Mouse (Mus musculus): Measurements from ENCODE around the gene Zfp36l2. TPM values are rescaled to one million over a fixed set of nuclear protein-coding genes. Genes with fewer than 3 reads are reported as not detected.
A peak's percentile ranks its signal among the peaks of the same experiment; 100 is the strongest.
"Not testable (repeated sequence)": the region's sequence is repeated elsewhere in the genome, so short reads cannot be mapped to it uniquely, and the experiment has no call there.

Gene Zfp36l2
- polyA plus RNA-seq, 2 experiments: 30.9 to 80.1 TPM

GRCm38 (mm10) chr17:84231361-84231760 lies 43.6 kb upstream of the Zfp36l2 start:
- Histone ChIP-seq H3K4me1 (ENCODE audit: control insufficient read depth, insufficient read depth, low read length) (peaks cover 3% of the 10 kb centered on the region; the same call in 1 of the 2 replicates), H3K36me3 (ENCODE audit: control insufficient read depth, insufficient read depth, low read length) (peaks cover 35% of the 10 kb centered on the region), H3K4me3 (replicated peaks; ENCODE audit: low read length) (no peak overlapping the region), H3K9ac (ENCODE audit: low read depth, low read length, severe bottlenecking) (no peak overlapping the region), H3K27ac (replicated peaks; ENCODE audit: low read depth, low read length) (no peak overlapping the region), H3K9me3 (ENCODE audit: control insufficient read depth, low read length) (no peaks in the 10 kb centered on the region), H3K27me3 (ENCODE audit: control insufficient read depth, insufficient read depth, low read length) (no peaks in the 10 kb centered on the region), H3K4me2 (replicated peaks; ENCODE audit: low read depth, low read length, severe bottlenecking) (no peak overlapping the region)
- no peak for DNase-seq (ENCODE audit: low spot score)
- 90% methylated on average over 2 of the region's 2 CpGs for WGBS
- no peak for ATAC-seq (ENCODE audit: low FRiP score, low read depth)
- no peak for TF ChIP-seq POLR2A (IDR thresholded peaks at IDR 0.05; ENCODE audit: borderline replicate concordance, extremely low read depth, insufficient read depth, insufficient read length)

DNA sequence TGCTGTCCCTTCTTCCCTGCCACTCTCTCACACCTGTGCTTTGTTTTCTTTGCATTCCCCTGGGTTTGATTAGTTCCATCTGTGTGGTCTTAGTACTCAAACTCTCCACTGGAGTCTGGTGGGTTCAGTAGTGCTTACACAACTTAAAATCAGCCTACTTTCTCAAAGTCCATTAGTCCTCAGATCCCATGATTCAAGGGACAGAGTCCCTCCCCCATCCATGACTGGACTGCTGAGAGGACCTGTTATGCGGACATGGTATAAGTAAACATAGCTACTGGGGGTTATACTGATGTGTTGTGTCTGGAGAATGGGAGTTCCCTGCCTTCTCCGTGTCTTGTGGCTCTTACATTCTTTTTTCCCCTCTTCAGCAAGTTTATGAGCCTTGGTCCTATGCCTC lies 40.5 kb upstream of the Zfp36l2 start:
- no peak overlapping the region for H3K4me3 ChIP-seq (replicated peaks; ENCODE audit: low read length)
- 64% methylated on average over 2 of the region's 2 CpGs for WGBS
- no peak overlapping the region for H3K27ac ChIP-seq (replicated peaks; ENCODE audit: low read depth, low read length)
- no peaks in the 10 kb centered on the region for H3K27me3 ChIP-seq (ENCODE audit: control insufficient read depth, insufficient read depth, low read length)
- no peak for DNase-seq (ENCODE audit: low spot score)
- H3K4me2 ChIP-seq (replicated peaks; ENCODE audit: low read depth, low read length, severe bottlenecking): no peak overlapping the region
- H3K9ac ChIP-seq (ENCODE audit: low read depth, low read length, severe bottlenecking): no peak overlapping the region
- H3K9me3 ChIP-seq (ENCODE audit: control insufficient read depth, low read length): no peaks in the 10 kb centered on the region
- no peak for ATAC-seq (ENCODE audit: low FRiP score, low read depth)
- TF ChIP-seq POLR2A (IDR thresholded peaks at IDR 0.05; ENCODE audit: borderline replicate concordance, extremely low read depth, insufficient read depth, insufficient read length): no peak
- peaks cover 37% of the 10 kb centered on the region for H3K36me3 ChIP-seq (ENCODE audit: control insufficient read depth, insufficient read depth, low read length)
- peaks cover 3% of the 10 kb centered on the region; the same call in 1 of the 2 replicates for H3K4me1 ChIP-seq (ENCODE audit: control insufficient read depth, insufficient read depth, low read length)

DNA sequence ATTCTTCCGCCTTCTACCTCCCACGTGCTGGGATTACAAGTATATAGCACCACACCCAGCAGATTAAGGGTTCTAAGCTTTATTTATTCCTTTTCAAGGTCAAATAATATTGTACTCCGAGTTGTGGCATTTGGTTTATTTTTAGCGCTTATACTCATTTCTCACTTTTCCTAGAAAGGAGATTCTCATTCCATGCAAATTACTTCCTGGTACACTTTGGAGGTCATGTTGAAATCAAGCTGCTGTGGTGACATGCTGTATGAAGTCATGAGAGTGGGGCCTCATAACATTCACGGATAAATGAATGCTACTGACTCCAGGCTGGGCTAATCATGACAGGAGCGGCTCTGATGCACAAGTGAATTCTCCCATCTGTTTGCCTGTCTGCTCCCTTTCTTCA lies 38.9 kb upstream of the Zfp36l2 start:
- no peaks in the 10 kb centered on the region for H3K9me3 ChIP-seq (ENCODE audit: control insufficient read depth, low read length)
- H3K36me3 ChIP-seq (ENCODE audit: control insufficient read depth, insufficient read depth, low read length): peaks cover 40% of the 10 kb centered on the region
- no peak overlapping the region for H3K4me2 ChIP-seq (replicated peaks; ENCODE audit: low read depth, low read length, severe bottlenecking)
- H3K27ac ChIP-seq (replicated peaks; ENCODE audit: low read depth, low read length): 0 out of 2 replicates have a peak overlapping the region, but pooled peaks have one; percentile 2
- ATAC-seq (ENCODE audit: low FRiP score, low read depth) (no peak), DNase-seq (ENCODE audit: low spot score) (no peak)
- H3K9ac ChIP-seq (ENCODE audit: low read depth, low read length, severe bottlenecking): no peak overlapping the region
- H3K27me3 ChIP-seq (ENCODE audit: control insufficient read depth, insufficient read depth, low read length): no peaks in the 10 kb centered on the region
- TF ChIP-seq POLR2A (IDR thresholded peaks at IDR 0.05; ENCODE audit: borderline replicate concordance, extremely low read depth, insufficient read depth, insufficient read length): no peak
- no peak overlapping the region for H3K4me3 ChIP-seq (replicated peaks; ENCODE audit: low read length)
- peaks cover 3% of the 10 kb centered on the region; the same call in 1 of the 2 replicates for H3K4me1 ChIP-seq (ENCODE audit: control insufficient read depth, insufficient read depth, low read length)
- WGBS: 77% methylated on average over 6 of the region's 6 CpGs

DNA sequence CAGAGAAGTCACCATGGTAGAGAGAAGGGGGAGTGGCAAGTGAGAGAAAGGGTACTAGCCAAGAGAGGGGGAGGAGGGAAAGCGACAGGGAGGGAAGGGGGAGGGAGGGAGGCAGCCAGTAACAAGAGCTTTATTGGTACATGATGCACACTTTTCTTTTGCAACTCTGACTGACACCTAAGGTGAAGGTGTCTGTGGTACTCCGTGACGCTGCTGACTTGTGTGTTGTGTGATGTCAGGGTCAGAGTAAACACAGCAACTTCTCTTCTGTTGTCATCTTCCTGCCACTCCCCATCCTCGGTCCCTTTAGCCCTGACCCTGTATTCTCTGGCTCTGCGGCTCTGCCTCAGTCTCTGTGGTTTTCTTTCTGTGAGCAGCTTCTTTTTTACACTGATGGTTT lies 38.5 kb upstream of the Zfp36l2 start:
- Histone ChIP-seq H3K9me3 (ENCODE audit: control insufficient read depth, low read length) (no peaks in the 10 kb centered on the region), H3K4me3 (replicated peaks; ENCODE audit: low read length) (no peak overlapping the region), H3K36me3 (ENCODE audit: control insufficient read depth, insufficient read depth, low read length) (peaks cover 40% of the 10 kb centered on the region), H3K4me1 (ENCODE audit: control insufficient read depth, insufficient read depth, low read length) (peaks cover 3% of the 10 kb centered on the region; the same call in 1 of the 2 replicates), H3K27ac (replicated peaks; ENCODE audit: low read depth, low read length) (no peak overlapping the region), H3K4me2 (replicated peaks; ENCODE audit: low read depth, low read length, severe bottlenecking) (no peak overlapping the region), H3K9ac (ENCODE audit: low read depth, low read length, severe bottlenecking) (no peak overlapping the region), H3K27me3 (ENCODE audit: control insufficient read depth, insufficient read depth, low read length) (no peaks in the 10 kb centered on the region)
- ATAC-seq (ENCODE audit: low FRiP score, low read depth) (no peak), DNase-seq (ENCODE audit: low spot score) (no peak)
- WGBS: 55% methylated on average over 5 of the region's 5 CpGs
- TF ChIP-seq POLR2A (IDR thresholded peaks at IDR 0.05; ENCODE audit: borderline replicate concordance, extremely low read depth, insufficient read depth, insufficient read length): no peak

DNA sequence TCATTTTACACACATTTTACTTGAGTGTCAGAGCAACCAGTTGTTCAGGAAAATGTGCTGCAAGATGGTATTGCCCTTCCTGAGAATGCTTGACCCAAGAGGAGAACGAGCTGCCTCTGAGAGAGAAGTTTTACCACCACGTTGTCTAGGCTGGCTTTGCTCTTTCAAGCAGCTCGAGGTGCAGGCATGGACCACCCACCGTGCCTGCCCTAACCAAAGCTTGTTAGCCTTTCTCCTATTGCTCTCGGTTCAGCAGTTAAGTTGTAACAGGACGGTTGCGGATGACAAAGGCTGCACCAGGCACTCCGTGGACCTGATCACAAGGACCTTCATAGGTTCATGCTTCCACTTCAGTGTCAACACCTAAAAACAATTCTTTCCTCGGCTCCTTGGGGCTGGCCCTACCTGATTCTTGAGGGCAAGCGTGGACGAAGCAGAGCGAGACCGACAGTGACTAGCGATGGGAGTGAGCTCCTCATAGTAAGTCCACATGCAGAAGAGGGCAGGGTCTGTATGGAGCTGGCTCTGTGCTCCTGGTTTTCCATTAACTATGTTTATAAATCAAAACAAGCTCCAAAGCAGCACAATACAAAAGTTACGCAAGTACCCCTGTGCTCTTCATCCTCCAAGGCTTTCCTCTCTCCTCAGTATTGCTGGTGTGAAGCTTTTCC lies 36.6 kb upstream of the Zfp36l2 start:
- DNase-seq (ENCODE audit: low spot score) (no peak), ATAC-seq (ENCODE audit: low FRiP score, low read depth) (no peak)
- Histone ChIP-seq H3K4me3 (replicated peaks; ENCODE audit: low read length) (no peak overlapping the region), H3K9ac (ENCODE audit: low read depth, low read length, severe bottlenecking) (no peak overlapping the region), H3K9me3 (ENCODE audit: control insufficient read depth, low read length) (no peaks in the 10 kb centered on the region), H3K27ac (replicated peaks; ENCODE audit: low read depth, low read length) (no peak overlapping the region), H3K4me2 (replicated peaks; ENCODE audit: low read depth, low read length, severe bottlenecking) (no peak overlapping the region), H3K27me3 (ENCODE audit: control insufficient read depth, insufficient read depth, low read length) (no peaks in the 10 kb centered on the region), H3K4me1 (ENCODE audit: control insufficient read depth, insufficient read depth, low read length) (peaks cover 3% of the 10 kb centered on the region; the same call in 1 of the 2 replicates), H3K36me3 (ENCODE audit: control insufficient read depth, insufficient read depth, low read length) (peaks cover 38% of the 10 kb centered on the region)
- WGBS: 55% methylated on average over 15 of the region's 15 CpGs
- TF ChIP-seq POLR2A (IDR thresholded peaks at IDR 0.05; ENCODE audit: borderline replicate concordance, extremely low read depth, insufficient read depth, insufficient read length): no peak

DNA sequence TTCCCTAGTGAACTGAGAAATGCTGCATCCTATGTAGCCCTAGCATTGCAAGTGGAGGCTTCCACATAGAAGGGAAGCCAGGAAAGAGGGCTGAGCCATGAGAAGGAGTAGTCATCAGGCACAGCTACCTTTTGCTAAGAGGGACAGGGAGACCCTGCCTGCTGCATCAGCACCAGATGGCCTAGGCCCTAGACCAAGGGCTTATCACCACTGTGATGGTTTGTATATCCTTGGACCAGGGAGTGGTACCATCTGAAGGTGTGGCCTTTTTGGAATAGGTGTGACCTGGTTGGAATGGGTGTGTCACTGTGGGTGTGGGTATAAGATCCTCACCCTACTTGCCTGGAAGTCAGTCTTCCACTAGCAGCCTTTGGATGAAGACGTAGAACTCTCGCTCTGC lies 31.1 kb upstream of the Zfp36l2 start:
- H3K9me3 ChIP-seq (ENCODE audit: control insufficient read depth, low read length); H3K4me2 ChIP-seq (replicated peaks; ENCODE audit: low read depth, low read length, severe bottlenecking); DNase-seq (ENCODE audit: low spot score); H3K4me3 ChIP-seq (replicated peaks; ENCODE audit: low read length); H3K27ac ChIP-seq (replicated peaks; ENCODE audit: low read depth, low read length); H3K27me3 ChIP-seq (ENCODE audit: control insufficient read depth, insufficient read depth, low read length); H3K9ac ChIP-seq (ENCODE audit: low read depth, low read length, severe bottlenecking); H3K4me1 ChIP-seq (ENCODE audit: control insufficient read depth, insufficient read depth, low read length); ATAC-seq (ENCODE audit: low FRiP score, low read depth): not testable (repeated sequence)
- H3K36me3 ChIP-seq (ENCODE audit: control insufficient read depth, insufficient read depth, low read length): peaks cover 34% of the 10 kb centered on the region
- 100% methylated on average over 2 of the region's 2 CpGs for WGBS

Data from limb, embryonic 14.5 days (tissue).